Comparison of ENCODE assay signal across 7 mouse cellular contexts in the genomic region with DNA sequence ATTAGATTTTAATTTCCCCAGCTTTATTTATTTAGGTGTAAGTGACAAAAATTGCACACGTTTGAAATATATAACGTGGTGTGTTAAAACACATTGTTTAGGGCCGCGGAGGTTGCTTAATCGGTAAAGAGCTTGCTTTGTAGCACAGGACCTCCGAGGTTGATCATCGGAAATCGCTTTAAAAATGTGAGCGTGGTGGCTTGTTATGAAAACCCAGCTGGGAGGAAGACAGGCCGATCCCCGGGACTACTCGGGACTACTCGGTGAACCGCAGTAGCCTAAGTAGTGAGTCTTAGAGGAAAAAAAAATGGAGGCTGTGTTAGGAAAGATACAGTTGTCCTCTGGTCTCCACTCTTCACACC. TPM values are rescaled to one million over a fixed set of nuclear protein-coding genes. Genes with fewer than 3 reads are reported as not detected.
A peak's percentile ranks its signal among the peaks of the same experiment; 100 is the strongest.
DNase-seq lines count a peak whose midpoint lies in the region; ATAC-seq lines count a peak whose summit lies in the region.

No protein-coding gene starts in this region.

- H3K4me2 ChIP-seq in embryonic facial prominence, embryonic 12.5 days (replicated peaks), result peak overlapping the region; percentile 65
- peak overlapping the region; percentile 83 for H3K4me2 ChIP-seq in limb, embryonic 13.5 days (replicated peaks)

- DNase-seq in retina, postnatal 1 day, result peak; percentile 23
- DNase-seq in c-Kit-positive CD71-positive TER-119-positive erythroid progenitor cells, embryonic 14.5 days (ENCODE audit: low spot score), result no peak
- no peak for DNase-seq in left cerebral cortex, adult 11 months (ENCODE audit: low spot score)

- H3K9ac ChIP-seq in embryonic facial prominence, embryonic 12.5 days, result peak overlapping the region; percentile 61
- peak overlapping the region; percentile 72 for H3K9ac ChIP-seq in limb, embryonic 13.5 days

- no peak for ATAC-seq in megakaryocyte, adult 5-6 weeks (ENCODE audit: poor library complexity, severe bottlenecking)
- ATAC-seq in embryonic facial prominence, embryonic 12.5 days (ENCODE audit: insufficient number of reproducible peaks, insufficient read depth, low FRiP score, low TSS enrichment), result no peak
- no peak for ATAC-seq in limb, embryonic 13.5 days (ENCODE audit: low FRiP score, low read depth)

- H3K4me1 ChIP-seq in megakaryocyte, embryonic 14.5 days, result peaks cover 49% of the 10 kb centered on the region
- peaks cover 9% of the 10 kb centered on the region for H3K4me1 ChIP-seq in embryonic facial prominence, embryonic 12.5 days
- peaks cover 18% of the 10 kb centered on the region for H3K4me1 ChIP-seq in limb, embryonic 13.5 days

- H3K27ac ChIP-seq in embryonic facial prominence, embryonic 12.5 days, result no peak overlapping the region
- 0 out of 2 replicates have a peak overlapping the region, but pooled peaks have one; percentile 28 for H3K27ac ChIP-seq in limb, embryonic 13.5 days

- WGBS in embryonic facial prominence, embryonic 12.5 days, result 5% methylated on average over 14 of the region's 14 CpGs
- WGBS in limb, embryonic 13.5 days, result 2% methylated on average over 14 of the region's 14 CpGs

- H3K36me3 ChIP-seq in megakaryocyte, embryonic 14.5 days (replicated peaks; ENCODE audit: low read length), result peaks cover 10% of the 10 kb centered on the region
- no peaks in the 10 kb centered on the region for H3K36me3 ChIP-seq in embryonic facial prominence, embryonic 12.5 days
- H3K36me3 ChIP-seq in limb, embryonic 13.5 days, result peaks cover 1% of the 10 kb centered on the region

- H3K4me3 ChIP-seq in megakaryocyte, embryonic 14.5 days (replicated peaks), result peak overlapping the region; percentile 94
- peak overlapping the region; percentile 60 for H3K4me3 ChIP-seq in embryonic facial prominence, embryonic 12.5 days
- peak overlapping the region; percentile 66 for H3K4me3 ChIP-seq in limb, embryonic 13.5 days

- 0 out of 2 replicates have a peak, but pooled peaks cover 1% of the 10 kb centered on the region for H3K9me3 ChIP-seq in megakaryocyte, embryonic 14.5 days
- H3K9me3 ChIP-seq in embryonic facial prominence, embryonic 12.5 days, result no peaks in the 10 kb centered on the region
- H3K9me3 ChIP-seq in limb, embryonic 13.5 days, result no peaks in the 10 kb centered on the region

- no peaks in the 10 kb centered on the region for H3K27me3 ChIP-seq in megakaryocyte, embryonic 14.5 days (replicated peaks)
- H3K27me3 ChIP-seq in embryonic facial prominence, embryonic 12.5 days, result no peaks in the 10 kb centered on the region
- no peaks in the 10 kb centered on the region for H3K27me3 ChIP-seq in limb, embryonic 13.5 days

RNA-seq across cellular contexts. Expression of gene Prr3, which starts 14.8 kb away (rescaled TPM):
- 11.4 and 13.7 TPM in 2 replicates for polyA plus RNA-seq in megakaryocyte, embryonic 14.5 days (2012; ENCODE audit: insufficient read depth, low replicate concordance)
- 7.5 and 8.9 TPM in 2 replicates for total RNA-seq in megakaryocyte, adult 5-6 weeks (2015)
- total RNA-seq in megakaryocyte, adult 5-6 weeks (2017), result 2.8 and 8.5 TPM in 2 replicates
- 42.9 and 51.4 TPM in 2 replicates for polyA plus RNA-seq in embryonic facial prominence, embryonic 12.5 days (2016; fragmentation: Nextera tagmentation; extraction: Ambion mirVana)
- 44.4 and 46.4 TPM in 2 replicates for polyA plus RNA-seq in limb, embryonic 13.5 days (2015; fragmentation: Nextera tagmentation; extraction: Ambion mirVana)

RNA-seq across cellular contexts. Expression of gene Gnl1, which starts 15.2 kb away (rescaled TPM):
- polyA plus RNA-seq in megakaryocyte, embryonic 14.5 days (2012; ENCODE audit: insufficient read depth, low replicate concordance), result 63.9 and 75.7 TPM in 2 replicates
- 5.0 and 6.4 TPM in 2 replicates for total RNA-seq in megakaryocyte, adult 5-6 weeks (2015)
- 11.3 and 13.9 TPM in 2 replicates for total RNA-seq in megakaryocyte, adult 5-6 weeks (2017)
- 69.9 and 71.5 TPM in 2 replicates for polyA plus RNA-seq in embryonic facial prominence, embryonic 12.5 days (2016; fragmentation: Nextera tagmentation; extraction: Ambion mirVana)
- 60.8 and 65.1 TPM in 2 replicates for polyA plus RNA-seq in limb, embryonic 13.5 days (2015; fragmentation: Nextera tagmentation; extraction: Ambion mirVana)

RNA-seq across cellular contexts. Expression of gene Abcf1, which starts 25.3 kb away (rescaled TPM):
- 86.0 and 161 TPM in 2 replicates for polyA plus RNA-seq in megakaryocyte, embryonic 14.5 days (2012; ENCODE audit: insufficient read depth, low replicate concordance)
- 31.8 and 32.7 TPM in 2 replicates for total RNA-seq in megakaryocyte, adult 5-6 weeks (2015)
- 101 and 128 TPM in 2 replicates for total RNA-seq in megakaryocyte, adult 5-6 weeks (2017)
- polyA plus RNA-seq in embryonic facial prominence, embryonic 12.5 days (2016; fragmentation: Nextera tagmentation; extraction: Ambion mirVana), result 91.2 and 113 TPM in 2 replicates
- polyA plus RNA-seq in limb, embryonic 13.5 days (2015; fragmentation: Nextera tagmentation; extraction: Ambion mirVana), result 104 and 109 TPM in 2 replicates

RNA-seq across cellular contexts. Expression of gene H2-T24, which starts 25.5 kb away (rescaled TPM):
- 3.9 TPM in 1 of 2 replicates, not detected in the other for polyA plus RNA-seq in megakaryocyte, embryonic 14.5 days (2012; ENCODE audit: insufficient read depth, low replicate concordance)
- total RNA-seq in megakaryocyte, adult 5-6 weeks (2015), result 19.5 and 20.8 TPM in 2 replicates
- 85.4 and 88.2 TPM in 2 replicates for total RNA-seq in megakaryocyte, adult 5-6 weeks (2017)
- 3.7 and 5.5 TPM in 2 replicates for polyA plus RNA-seq in embryonic facial prominence, embryonic 12.5 days (2016; fragmentation: Nextera tagmentation; extraction: Ambion mirVana)
- 3.4 and 4.1 TPM in 2 replicates for polyA plus RNA-seq in limb, embryonic 13.5 days (2015; fragmentation: Nextera tagmentation; extraction: Ambion mirVana)

RNA-seq across cellular contexts. Expression of gene H2-T23, which starts 37.8 kb away (rescaled TPM):
- polyA plus RNA-seq in megakaryocyte, embryonic 14.5 days (2012; ENCODE audit: insufficient read depth, low replicate concordance), result 13.8 and 44.0 TPM in 2 replicates
- 211 and 216 TPM in 2 replicates for total RNA-seq in megakaryocyte, adult 5-6 weeks (2015)
- total RNA-seq in megakaryocyte, adult 5-6 weeks (2017), result 185 and 224 TPM in 2 replicates
- 10.2 and 12.1 TPM in 2 replicates for polyA plus RNA-seq in embryonic facial prominence, embryonic 12.5 days (2016; fragmentation: Nextera tagmentation; extraction: Ambion mirVana)
- polyA plus RNA-seq in limb, embryonic 13.5 days (2015; fragmentation: Nextera tagmentation; extraction: Ambion mirVana), result 7.3 TPM in 2 replicates
